Mouse (Mus musculus): ENCODE data around the gene Caskin1. TPM values are rescaled to one million over a fixed set of nuclear protein-coding genes. Genes with fewer than 3 reads are reported as not detected.
A peak's percentile ranks its signal among the peaks of the same experiment; 100 is the strongest.

Gene Caskin1
- polyA plus RNA-seq (2015; fragmentation: Nextera tagmentation; extraction: Ambion mirVana): 0.82 and 1.1 TPM in 2 replicates

GRCm38 (mm10) chr17:24488186-24488661 lies at the start of gene Caskin1:
TSS of gene Caskin1 (plus strand) at chr17:24488601.
- Histone ChIP-seq H3K4me3 (replicated peaks; ENCODE audit: low read depth, low read length) (peak within 1 kb of the TSS; percentile 71), H3K27me3 (ENCODE audit: insufficient read depth, low read length) (no peaks in the 10 kb centered on the region), H3K27ac (0 out of 2 replicates have a peak within 1 kb of the TSS, but pooled peaks have one; percentile 36), H3K36me3 (ENCODE audit: insufficient read depth, low read length) (no peaks in the 10 kb centered on the region), H3K4me1 (replicated peaks; ENCODE audit: insufficient read depth, low read length) (no peaks in the 10 kb centered on the region; the same call in 1 of the 2 replicates), H3K9ac (ENCODE audit: low read depth, low read length) (peak within 1 kb of the TSS; percentile 67), H3K9me3 (replicated peaks; ENCODE audit: low read length) (no peaks in the 10 kb centered on the region), H3K4me2 (ENCODE audit: low read length) (peak within 1 kb of the TSS; percentile 99)
- ATAC-seq (replicated peaks; ENCODE audit: low FRiP score, low read depth): peak; percentile 53
- WGBS: 1% methylated on average over 34 of the region's 45 CpGs
- no peak for DNase-seq (ENCODE audit: low spot score)
- no peak for TF ChIP-seq CTCF (IDR thresholded peaks at IDR 0.05; ENCODE audit: low read depth)

- no peak overlapping the region for H3K27ac ChIP-seq
- H3K4me3 ChIP-seq (replicated peaks; ENCODE audit: low read depth, low read length): no peak overlapping the region
- no peak overlapping the region for H3K9ac ChIP-seq (ENCODE audit: low read depth, low read length)
- no peak for DNase-seq (ENCODE audit: low spot score)
- no peaks in the 10 kb centered on the region for H3K9me3 ChIP-seq (replicated peaks; ENCODE audit: low read length)
- no peak for TF ChIP-seq CTCF (IDR thresholded peaks at IDR 0.05; ENCODE audit: low read depth)
- H3K4me2 ChIP-seq (ENCODE audit: low read length): no peak overlapping the region
- H3K4me1 ChIP-seq (replicated peaks; ENCODE audit: insufficient read depth, low read length): no peaks in the 10 kb centered on the region
- no peak for ATAC-seq (replicated peaks; ENCODE audit: low FRiP score, low read depth)
- no peaks in the 10 kb centered on the region for H3K27me3 ChIP-seq (ENCODE audit: insufficient read depth, low read length)
- peaks cover 51% of the 10 kb centered on the region for H3K36me3 ChIP-seq (ENCODE audit: insufficient read depth, low read length)
- WGBS: 87% methylated on average over 8 of the region's 8 CpGs
Measured at GRCm38 (mm10) chr17:24440377-24440776, 48.0 kb upstream of the Caskin1 start.

DNA sequence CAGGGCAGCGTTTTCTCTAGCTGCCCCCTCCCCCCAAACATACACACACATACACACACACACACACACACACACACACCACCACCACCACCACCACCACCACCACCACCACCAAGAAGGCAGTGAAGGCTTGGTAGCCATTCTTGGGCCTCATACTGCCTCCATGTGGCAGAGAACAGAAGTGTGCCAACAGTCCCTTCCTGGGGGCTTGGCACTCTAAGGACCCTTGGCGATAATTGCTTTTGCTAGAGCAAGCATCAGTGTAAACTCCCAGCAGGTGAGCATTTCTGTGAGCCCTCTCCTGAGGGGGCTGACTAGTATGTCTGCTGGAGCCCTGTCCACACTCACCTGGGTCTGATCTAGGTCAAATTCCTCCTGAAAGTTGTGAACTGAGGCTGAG lies 47.3 kb upstream of the Caskin1 start:
- Histone ChIP-seq H3K9me3 (replicated peaks; ENCODE audit: low read length) (no peaks in the 10 kb centered on the region), H3K4me3 (replicated peaks; ENCODE audit: low read depth, low read length) (no peak overlapping the region), H3K36me3 (ENCODE audit: insufficient read depth, low read length) (peaks cover 53% of the 10 kb centered on the region), H3K27me3 (ENCODE audit: insufficient read depth, low read length) (no peaks in the 10 kb centered on the region), H3K27ac (no peak overlapping the region), H3K4me2 (ENCODE audit: low read length) (no peak overlapping the region), H3K4me1 (replicated peaks; ENCODE audit: insufficient read depth, low read length) (no peaks in the 10 kb centered on the region), H3K9ac (ENCODE audit: low read depth, low read length) (no peak overlapping the region)
- ATAC-seq (replicated peaks; ENCODE audit: low FRiP score, low read depth): no peak
- 42% methylated on average over 2 of the region's 2 CpGs for WGBS
- TF ChIP-seq CTCF (IDR thresholded peaks at IDR 0.05; ENCODE audit: low read depth): peak; percentile 55; the same call in 1 of the 2 replicates
- no peak for DNase-seq (ENCODE audit: low spot score)

GRCm38 (mm10) chr17:24442107-24442506 lies 46.3 kb upstream of the Caskin1 start:
- 79% methylated on average over 14 of the region's 14 CpGs for WGBS
- Histone ChIP-seq H3K9ac (ENCODE audit: low read depth, low read length) (no peak overlapping the region), H3K27me3 (ENCODE audit: insufficient read depth, low read length) (no peaks in the 10 kb centered on the region), H3K4me1 (replicated peaks; ENCODE audit: insufficient read depth, low read length) (no peaks in the 10 kb centered on the region), H3K4me3 (replicated peaks; ENCODE audit: low read depth, low read length) (no peak overlapping the region), H3K36me3 (ENCODE audit: insufficient read depth, low read length) (peaks cover 59% of the 10 kb centered on the region), H3K27ac (peak overlapping the region; percentile 39), H3K9me3 (replicated peaks; ENCODE audit: low read length) (no peaks in the 10 kb centered on the region), H3K4me2 (ENCODE audit: low read length) (no peak overlapping the region)
- no peak for TF ChIP-seq CTCF (IDR thresholded peaks at IDR 0.05; ENCODE audit: low read depth)
- ATAC-seq (replicated peaks; ENCODE audit: low FRiP score, low read depth): peak; percentile 9; the same call in 1 of the 2 replicates
- no peak for DNase-seq (ENCODE audit: low spot score)

GRCm38 (mm10) chr17:24442632-24443155 lies 45.7 kb upstream of the Caskin1 start, which contains the start of gene Dnase1l2:
TSS of gene Dnase1l2 (minus strand) at chr17:24443105.
- Histone ChIP-seq H3K4me2 (ENCODE audit: low read length) (no peak within 1 kb of the TSS), H3K27me3 (ENCODE audit: insufficient read depth, low read length) (no peaks in the 10 kb centered on the region), H3K4me1 (replicated peaks; ENCODE audit: insufficient read depth, low read length) (no peaks in the 10 kb centered on the region), H3K27ac (peak within 1 kb of the TSS; percentile 39), H3K9me3 (replicated peaks; ENCODE audit: low read length) (no peaks in the 10 kb centered on the region), H3K36me3 (ENCODE audit: insufficient read depth, low read length) (peaks cover 60% of the 10 kb centered on the region), H3K4me3 (replicated peaks; ENCODE audit: low read depth, low read length) (no peak within 1 kb of the TSS), H3K9ac (ENCODE audit: low read depth, low read length) (no peak within 1 kb of the TSS)
- no peak for ATAC-seq (replicated peaks; ENCODE audit: low FRiP score, low read depth)
- 75% methylated on average over 7 of the region's 7 CpGs for WGBS
- TF ChIP-seq CTCF (IDR thresholded peaks at IDR 0.05; ENCODE audit: low read depth): no peak
- no peak for DNase-seq (ENCODE audit: low spot score)

- Histone ChIP-seq H3K4me2 (ENCODE audit: low read length) (no peak overlapping the region), H3K9ac (ENCODE audit: low read depth, low read length) (no peak overlapping the region), H3K4me3 (replicated peaks; ENCODE audit: low read depth, low read length) (no peak overlapping the region), H3K27me3 (ENCODE audit: insufficient read depth, low read length) (no peaks in the 10 kb centered on the region), H3K4me1 (replicated peaks; ENCODE audit: insufficient read depth, low read length) (no peaks in the 10 kb centered on the region), H3K27ac (peak overlapping the region; percentile 13; the same call in 1 of the 2 replicates), H3K9me3 (replicated peaks; ENCODE audit: low read length) (no peaks in the 10 kb centered on the region), H3K36me3 (ENCODE audit: insufficient read depth, low read length) (peaks cover 60% of the 10 kb centered on the region)
- 76% methylated on average over 4 of the region's 4 CpGs for WGBS
- ATAC-seq (replicated peaks; ENCODE audit: low FRiP score, low read depth): no peak
- no peak for TF ChIP-seq CTCF (IDR thresholded peaks at IDR 0.05; ENCODE audit: low read depth)
- no peak for DNase-seq (ENCODE audit: low spot score)
Measured at GRCm38 (mm10) chr17:24443409-24443808, 45.0 kb upstream of the Caskin1 start.
